Mouse (Mus musculus) MEL (cell line): Measurements from ENCODE around the gene Ext2. TPM values are rescaled to one million over a fixed set of nuclear protein-coding genes. Genes with fewer than 3 reads are reported as not detected.

Source experiments
- DNase-seq: peaks from one replicate; pipeline ENCODE4 v3.0.0; 2011; ENCODE audit warnings: low read depth, low spot score
- H3K27ac ChIP-seq: 2 replicates; pipeline ENCODE4 v1.5.1; 2012; ENCODE audit warnings: low read depth, mild to moderate bottlenecking, control low read depth, low read length, moderate library complexity; ENCODE audit not compliant: control insufficient read depth
- H3K27me3 ChIP-seq, 2 experiments: fragments of 150-350 bp in 1 of 2; sonication (generic) in 1 of 2; 2 replicates each; pipeline ENCODE4 v1.6.1; 2012; ENCODE audit warnings: low read length in 2 of 2, mild to moderate bottlenecking in 2 of 2, improper control_type of control experiment in 1 of 2, moderate library complexity in 1 of 2; ENCODE audit not compliant: insufficient read depth in 2 of 2, control insufficient read depth in 1 of 2
- H3K36me3 ChIP-seq, 2 experiments: 2 replicates each; pipeline ENCODE4 v1.6.1; 2012 to 2014; ENCODE audit warnings: low read length in 2 of 2, improper control_type of control experiment in 1 of 2, inconsistent platforms in 1 of 2, mild to moderate bottlenecking in 1 of 2; ENCODE audit not compliant: insufficient read depth in 2 of 2, control insufficient read depth in 1 of 2
- H3K4me1 ChIP-seq, 2 experiments: fragments of 150-350 bp in 1 of 2; sonication (generic) in 1 of 2; 2 replicates each; pipeline ENCODE4 v1.6.1; 2012; ENCODE audit warnings: low read length in 2 of 2, improper control_type of control experiment in 1 of 2, mild to moderate bottlenecking in 1 of 2; ENCODE audit not compliant: insufficient read depth in 2 of 2, control insufficient read depth in 1 of 2
- H3K4me3 ChIP-seq, 2 experiments: fragments of 150-350 bp in 1 of 2; sonication (generic) in 1 of 2; 2 replicates each; pipeline ENCODE4 v1.5.1; 2012; ENCODE audit warnings: low read depth in 2 of 2, low read length in 2 of 2, mild to moderate bottlenecking in 2 of 2, moderate library complexity in 2 of 2, control low read depth in 1 of 2, improper control_type of control experiment in 1 of 2; ENCODE audit not compliant: control insufficient read depth in 1 of 2, insufficient read depth in 1 of 2
- H3K79me2 ChIP-seq: 2 replicates; pipeline ENCODE4 v1.6.1; 2012; ENCODE audit warnings: mild to moderate bottlenecking, low read length, moderate library complexity; ENCODE audit not compliant: control insufficient read depth, poor library complexity, insufficient read depth
- H3K9ac ChIP-seq: 2 replicates; pipeline ENCODE4 v1.6.1; 2012; ENCODE audit warnings: low read depth, mild to moderate bottlenecking, control low read depth, low read length, moderate library complexity; ENCODE audit not compliant: control insufficient read depth, poor library complexity, severe bottlenecking
- H3K9me3 ChIP-seq: fragments of 150-350 bp; sonication (generic); replicated peaks from 2 replicates; pipeline ENCODE4 v1.6.1; 2012; ENCODE audit warnings: mild to moderate bottlenecking, low read length, improper control_type of control experiment, moderate library complexity; ENCODE audit not compliant: insufficient read depth
- CHD2 ChIP-seq: IDR thresholded peaks from 2 replicates; pipeline ENCODE4 v1.6.1; 2011; ENCODE audit warnings: low read length, improper control_type of control experiment
- EP300 ChIP-seq, 2 experiments: IDR thresholded peaks; 2 replicates each; pipeline ENCODE4 v1.6.1; 2011; ENCODE audit warnings: improper control_type of control experiment in 2 of 2, low read length in 2 of 2, low read depth in 1 of 2, mild to moderate bottlenecking in 1 of 2
- ETS1 ChIP-seq: IDR thresholded peaks from 2 replicates; pipeline ENCODE4 v1.6.1; 2012; ENCODE audit warnings: low read depth, mild to moderate bottlenecking, inconsistent platforms, low read length, improper control_type of control experiment, moderate library complexity
- GATA1 ChIP-seq: IDR thresholded peaks from 2 replicates; pipeline ENCODE4 v1.6.1; 2011; ENCODE audit warnings: low read depth, low read length, improper control_type of control experiment
- JUND ChIP-seq: IDR thresholded peaks from 2 replicates; pipeline ENCODE4 v1.6.1; 2011; ENCODE audit warnings: low read depth, mild to moderate bottlenecking, improper control_type of control experiment, low read length
- MAFK ChIP-seq: IDR thresholded peaks from 2 replicates; pipeline ENCODE4 v1.6.1; 2011; ENCODE audit warnings: low read depth, mild to moderate bottlenecking, low read length, improper control_type of control experiment, borderline replicate concordance
- MAZ ChIP-seq: IDR thresholded peaks from 2 replicates; pipeline ENCODE4 v1.6.1; 2012; ENCODE audit warnings: low read depth, mild to moderate bottlenecking, inconsistent platforms, low read length, improper control_type of control experiment
- MEF2A ChIP-seq: IDR thresholded peaks from 2 replicates; pipeline ENCODE4 v1.6.1; 2014; ENCODE audit warnings: low read depth, mild to moderate bottlenecking, inconsistent platforms, low read length, improper control_type of control experiment; ENCODE audit not compliant: poor library complexity, insufficient replicate concordance, severe bottlenecking; ENCODE audit errors: extremely low read depth
- MYB ChIP-seq: IDR thresholded peaks from 2 replicates; pipeline ENCODE4 v1.6.1; 2011; ENCODE audit warnings: mild to moderate bottlenecking, low read depth, low read length, improper control_type of control experiment
- NRF1 ChIP-seq: IDR thresholded peaks from 2 replicates; pipeline ENCODE4 v1.6.1; 2014; ENCODE audit warnings: low read depth, mild to moderate bottlenecking, inconsistent platforms, low read length, improper control_type of control experiment, moderate library complexity; ENCODE audit not compliant: poor library complexity, insufficient read depth, severe bottlenecking
- POLR2A ChIP-seq, 2 experiments: IDR thresholded peaks; 2 replicates each; pipeline ENCODE4 v1.6.1; 2011 to 2012; ENCODE audit warnings: low read length in 2 of 2, mild to moderate bottlenecking in 2 of 2, control low read depth in 1 of 2, improper control_type of control experiment in 1 of 2, low read depth in 1 of 2, moderate library complexity in 1 of 2; ENCODE audit not compliant: control insufficient read depth in 1 of 2, insufficient read depth in 1 of 2, poor library complexity in 1 of 2
- RAD21 ChIP-seq: IDR thresholded peaks from 2 replicates; pipeline ENCODE4 v1.6.1; 2011; ENCODE audit warnings: mild to moderate bottlenecking, low read depth, low read length, improper control_type of control experiment
- RCOR1 ChIP-seq: IDR thresholded peaks from 2 replicates; pipeline ENCODE4 v1.6.1; 2012; ENCODE audit warnings: low read depth, mild to moderate bottlenecking, inconsistent platforms, low read length, improper control_type of control experiment
- SIN3A ChIP-seq: IDR thresholded peaks from 2 replicates; pipeline ENCODE4 v1.6.1; 2012; ENCODE audit warnings: low read length, improper control_type of control experiment, inconsistent platforms
- TAL1 ChIP-seq: IDR thresholded peaks from 2 replicates; pipeline ENCODE4 v1.6.1; 2012; ENCODE audit warnings: mild to moderate bottlenecking, inconsistent platforms, low read length, moderate library complexity, mixed read lengths
- USF1 ChIP-seq: IDR thresholded peaks from 2 replicates; pipeline ENCODE4 v1.6.1; 2014; ENCODE audit warnings: low read depth, mild to moderate bottlenecking, inconsistent platforms, low read length, improper control_type of control experiment, moderate library complexity
- USF2 ChIP-seq, 2 experiments: IDR thresholded peaks; 2 replicates each; pipeline ENCODE4 v1.6.1; 2011 to 2012; ENCODE audit warnings: improper control_type of control experiment in 2 of 2, low read length in 2 of 2, borderline replicate concordance in 1 of 2, inconsistent platforms in 1 of 2, low read depth in 1 of 2, mild to moderate bottlenecking in 1 of 2; ENCODE audit not compliant: insufficient read depth in 1 of 2
- ZMIZ1 ChIP-seq: IDR thresholded peaks from 2 replicates; pipeline ENCODE4 v1.6.1; 2012; ENCODE audit warnings: low read depth, mild to moderate bottlenecking, inconsistent platforms, low read length, improper control_type of control experiment, moderate library complexity
- ZNF384 ChIP-seq: IDR thresholded peaks from 2 replicates; pipeline ENCODE4 v1.6.1; 2012; ENCODE audit warnings: low read depth, mild to moderate bottlenecking, inconsistent platforms, low read length, improper control_type of control experiment
- polyA plus RNA-seq, 2 experiments: library from polyadenylated mRNA; stranded (reverse) in 1 of 2; unstranded in 1 of 2; fragments of >175 nt in 1 of 2; fragments of >200 nt in 1 of 2; gene quantifications; 2 replicates each; pipeline versions ENCODE4 v1.2.1 to v1.2.4; 2012; ENCODE audit warnings: low replicate concordance in 2 of 2, low read depth in 1 of 2; ENCODE audit not compliant: insufficient read length in 2 of 2, insufficient read depth in 1 of 2, missing spikeins in 1 of 2
- total RNA-seq: library from RNA; depleted of rRNA; stranded (reverse); fragments of 300-350 nt; gene quantifications from 2 replicates; pipeline ENCODE4 v1.2.3, GENCODE M21; 2012

Ext2 gene
- total and polyA plus RNA-seq, 3 experiments, result 33.7 to 66.8 TPM; not detected in 1

DNA sequence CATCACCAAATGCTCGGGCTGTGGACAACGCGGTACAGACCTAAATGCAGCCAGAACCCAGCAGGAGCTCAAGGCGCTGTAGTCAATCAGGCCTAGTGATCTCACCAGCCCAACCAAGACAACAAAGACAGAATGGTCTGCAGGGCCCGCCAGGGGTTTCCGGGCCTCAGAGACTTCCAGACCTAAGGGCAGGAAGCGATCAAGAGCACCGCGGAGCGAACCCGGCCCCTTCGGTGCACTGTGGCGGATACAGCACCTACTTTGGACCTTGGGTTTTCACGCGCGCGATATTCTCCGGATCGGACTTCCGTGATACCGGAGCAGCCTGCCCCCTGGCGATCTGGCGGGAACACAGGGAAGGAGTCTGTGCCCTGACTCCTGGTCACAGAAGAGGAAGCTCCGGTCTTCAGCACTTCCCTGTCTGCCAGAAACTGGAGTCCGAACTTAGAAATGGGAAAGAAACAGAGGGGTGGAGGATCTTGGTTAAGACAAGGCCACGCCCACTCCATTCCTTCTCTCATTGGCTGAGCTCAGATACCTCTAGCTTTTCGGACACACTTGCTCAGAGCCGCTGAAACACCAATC is 27.2 kb upstream of the Ext2 start, which contains the start of gene Accs (continued):
- no peak for TF ChIP-seq CHD2
- no peak for TF ChIP-seq ZNF384
- TF ChIP-seq NRF1, result 0 out of 2 replicates have a peak, but pooled peaks have one; percentile 13
- TF ChIP-seq MYB, result no peak
- no peak for TF ChIP-seq USF1
- no peak for TF ChIP-seq ZMIZ1
- no peak; the same call in 1 of the 2 replicates for TF ChIP-seq MAZ
- no peak; the same call in 1 of the 2 replicates for TF ChIP-seq SIN3A
- no peak for TF ChIP-seq ETS1
- no peak for TF ChIP-seq USF2 (IDR thresholded peaks at IDR 0.05; ENCODE audit: borderline replicate concordance in 1 of 2, insufficient read depth in 1 of 2, low read depth in 1 of 2, low read length in 2 of 2)
- TF ChIP-seq MAFK, result no peak
- peak in 1 of 2 experiments; percentile 52; a peak in 1 of 4 replicates for TF ChIP-seq POLR2A (IDR thresholded peaks at IDR 0.05; ENCODE audit: control insufficient read depth in 1 of 2, insufficient read depth in 1 of 2, low read depth in 1 of 2, low read length in 2 of 2, poor library complexity in 1 of 2)
- TF ChIP-seq RAD21, result no peak
- no peak for TF ChIP-seq MEF2A
- no peak for TF ChIP-seq JUND

DNA sequence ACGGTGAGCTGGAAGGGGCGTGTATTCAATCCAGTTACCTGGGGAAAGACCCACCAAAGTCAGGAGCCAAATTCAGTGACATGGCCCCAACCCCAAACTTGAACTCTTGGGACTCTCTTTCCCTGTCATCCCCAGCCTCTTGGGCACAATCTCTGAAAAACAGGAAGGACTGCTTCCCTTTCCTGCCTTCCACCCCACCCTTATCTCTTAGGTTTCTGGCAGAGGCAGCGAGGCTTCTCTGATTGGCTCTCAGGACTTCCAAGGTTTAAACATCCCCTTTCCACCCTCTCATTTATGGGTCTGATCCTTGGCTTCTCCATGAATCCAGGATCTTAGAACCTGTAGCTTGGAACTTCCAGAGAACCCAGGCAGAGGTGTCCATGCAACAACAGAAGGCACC is 19.0 kb upstream of the Ext2 start:
- TF ChIP-seq CHD2, result no peak
- 0 out of 4 replicates have a peak, but pooled peaks of 1 of the 2 experiments have one; percentile 16 for TF ChIP-seq EP300 (IDR thresholded peaks at IDR 0.05; ENCODE audit: low read depth in 1 of 2, low read length in 2 of 2)
- TF ChIP-seq SIN3A, result no peak
- no peak for TF ChIP-seq RAD21
- TF ChIP-seq TAL1, result 0 out of 2 replicates have a peak, but pooled peaks have one; percentile 11
- peak; percentile 77 for TF ChIP-seq RCOR1
- TF ChIP-seq GATA1, result peak; percentile 47; the same call in 1 of the 2 replicates
- TF ChIP-seq ZNF384, result no peak
- Histone ChIP-seq H3K4me3 (no peak overlapping the region), H3K27me3 (no peaks in the 10 kb centered on the region), H3K27ac (no peak overlapping the region), H3K9ac (no peak overlapping the region), H3K9me3 (no peaks in the 10 kb centered on the region), H3K36me3 (peaks cover 0 to 8% of the 10 kb centered on the region in 2 experiments; a peak in 1 of 4 replicates), H3K4me1 (peaks cover 0 to 9% of the 10 kb centered on the region in 2 experiments; a peak in 2 of 4 replicates), H3K79me2 (no peaks in the 10 kb centered on the region)
- DNase-seq, result peak; percentile 48
